Mouse (Mus musculus): Measurements from ENCODE around the gene Gadd45a. TPM values are rescaled to one million over a fixed set of nuclear protein-coding genes. Genes with fewer than 3 reads are reported as not detected.

Gadd45a gene
- polyA plus RNA-seq, 1 experiment, result 381 TPM

DNA sequence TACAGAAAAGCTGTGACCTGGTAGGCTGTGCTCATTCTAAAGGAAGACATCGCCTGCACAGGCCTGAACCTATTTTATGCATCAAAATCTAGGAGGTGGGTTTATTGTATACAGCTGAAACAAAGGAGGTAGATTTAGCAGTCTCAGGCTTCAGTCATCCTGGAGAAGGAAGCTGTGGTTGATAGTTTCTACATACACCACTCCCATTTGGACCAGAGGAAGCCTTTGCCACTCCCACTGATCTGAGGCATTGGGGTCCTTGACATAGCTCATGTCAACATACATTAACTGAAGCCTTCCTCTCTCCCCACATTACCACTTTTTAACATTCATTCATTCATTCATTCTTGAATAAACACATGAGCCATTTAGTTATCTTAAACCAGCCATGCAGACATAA lies 41.4 kb downstream of the Gadd45a start:
- Histone ChIP-seq H3ac (ENCODE audit: control insufficient read depth, insufficient read length) (no peak overlapping the region), H3K4me3 (no peak overlapping the region), H3K4me2 (ENCODE audit: low read depth) (no peak overlapping the region), H3K36me3 (ENCODE audit: control insufficient read depth, insufficient read depth) (no peaks in the 10 kb centered on the region), H3K27me3 (ENCODE audit: control insufficient read depth, insufficient read depth, insufficient read length) (no peaks in the 10 kb centered on the region), H3K79me2 (ENCODE audit: control insufficient read depth, insufficient read depth) (no peaks in the 10 kb centered on the region)
- no peak for TF ChIP-seq POLR2A (IDR thresholded peaks at IDR 0.05; ENCODE audit: insufficient read length, low read depth)
- no peak for TF ChIP-seq POLR2AphosphoS2 (IDR thresholded peaks at IDR 0.05; ENCODE audit: insufficient read length, low read depth)
- TF ChIP-seq TCF12 (IDR thresholded peaks at IDR 0.05; ENCODE audit: insufficient read depth, poor library complexity, severe bottlenecking), result no peak
- no peak for TF ChIP-seq TCF3 (IDR thresholded peaks at IDR 0.05; ENCODE audit: insufficient read length, low read depth)
- TF ChIP-seq MYOD1 (IDR thresholded peaks at IDR 0.05; ENCODE audit: control insufficient read depth in 1 of 3, insufficient read length in 2 of 3, low read depth in 2 of 3), result no peak
- TF ChIP-seq USF1 (IDR thresholded peaks at IDR 0.05; ENCODE audit: low read depth), result no peak
- no peak for TF ChIP-seq E2F4 (IDR thresholded peaks at IDR 0.05; ENCODE audit: insufficient read depth)
- no peak for TF ChIP-seq REST (IDR thresholded peaks at IDR 0.05; ENCODE audit: insufficient read depth, insufficient read length)
- TF ChIP-seq CEBPB (IDR thresholded peaks at IDR 0.05; ENCODE audit: insufficient read depth, poor library complexity, severe bottlenecking), result no peak
- no peak for TF ChIP-seq MYOG (IDR thresholded peaks at IDR 0.05; ENCODE audit: control insufficient read depth in 1 of 3, insufficient read depth in 1 of 3, insufficient read length in 2 of 3, low read depth in 2 of 3)
- no peak for TF ChIP-seq SRF (IDR thresholded peaks at IDR 0.05; ENCODE audit: control insufficient read depth, insufficient read length, low read depth)
- no peak for TF ChIP-seq MAX (IDR thresholded peaks at IDR 0.05; ENCODE audit: low read depth)

DNA sequence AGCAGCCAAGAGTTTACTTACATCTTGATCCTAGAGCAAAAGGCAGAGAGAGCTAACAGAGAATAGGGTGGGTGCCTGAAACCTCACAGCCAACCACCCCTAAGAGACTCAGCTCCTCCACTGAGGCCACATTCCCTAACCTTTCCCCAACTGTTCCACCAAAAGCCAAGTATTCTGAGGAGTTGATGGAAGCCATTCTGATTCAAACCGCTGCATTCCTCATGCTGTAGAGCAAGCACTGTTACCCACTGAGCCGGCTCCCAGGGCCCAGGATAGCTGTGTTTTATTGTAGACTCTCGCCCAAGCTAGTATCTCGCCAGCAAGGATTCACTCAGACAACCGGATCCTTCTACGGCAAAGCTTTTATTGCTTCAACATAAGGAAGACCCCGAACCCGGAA lies 42.3 kb downstream of the Gadd45a start:
- H3K4me3 ChIP-seq, result no peak overlapping the region
- H3K27me3 ChIP-seq (ENCODE audit: control insufficient read depth, insufficient read depth, insufficient read length), result no peaks in the 10 kb centered on the region
- H3K36me3 ChIP-seq (ENCODE audit: control insufficient read depth, insufficient read depth), result no peaks in the 10 kb centered on the region
- no peak overlapping the region for H3K4me2 ChIP-seq (ENCODE audit: low read depth)
- no peak for TF ChIP-seq CEBPB (IDR thresholded peaks at IDR 0.05; ENCODE audit: insufficient read depth, poor library complexity, severe bottlenecking)
- TF ChIP-seq REST (IDR thresholded peaks at IDR 0.05; ENCODE audit: insufficient read depth, insufficient read length), result no peak
- TF ChIP-seq USF1 (IDR thresholded peaks at IDR 0.05; ENCODE audit: low read depth), result no peak
- TF ChIP-seq POLR2AphosphoS2 (IDR thresholded peaks at IDR 0.05; ENCODE audit: insufficient read length, low read depth), result no peak
- TF ChIP-seq MYOG (IDR thresholded peaks at IDR 0.05; ENCODE audit: control insufficient read depth in 1 of 3, insufficient read depth in 1 of 3, insufficient read length in 2 of 3, low read depth in 2 of 3), result no peak
- TF ChIP-seq TCF3 (IDR thresholded peaks at IDR 0.05; ENCODE audit: insufficient read length, low read depth), result no peak
- no peak for TF ChIP-seq MYOD1 (IDR thresholded peaks at IDR 0.05; ENCODE audit: control insufficient read depth in 1 of 3, insufficient read length in 2 of 3, low read depth in 2 of 3)
- TF ChIP-seq TCF12 (IDR thresholded peaks at IDR 0.05; ENCODE audit: insufficient read depth, poor library complexity, severe bottlenecking), result no peak
- no peak for TF ChIP-seq E2F4 (IDR thresholded peaks at IDR 0.05; ENCODE audit: insufficient read depth)
- H3K79me2 ChIP-seq (ENCODE audit: control insufficient read depth, insufficient read depth), result no peaks in the 10 kb centered on the region
- no peak overlapping the region for H3ac ChIP-seq (ENCODE audit: control insufficient read depth, insufficient read length)

DNA sequence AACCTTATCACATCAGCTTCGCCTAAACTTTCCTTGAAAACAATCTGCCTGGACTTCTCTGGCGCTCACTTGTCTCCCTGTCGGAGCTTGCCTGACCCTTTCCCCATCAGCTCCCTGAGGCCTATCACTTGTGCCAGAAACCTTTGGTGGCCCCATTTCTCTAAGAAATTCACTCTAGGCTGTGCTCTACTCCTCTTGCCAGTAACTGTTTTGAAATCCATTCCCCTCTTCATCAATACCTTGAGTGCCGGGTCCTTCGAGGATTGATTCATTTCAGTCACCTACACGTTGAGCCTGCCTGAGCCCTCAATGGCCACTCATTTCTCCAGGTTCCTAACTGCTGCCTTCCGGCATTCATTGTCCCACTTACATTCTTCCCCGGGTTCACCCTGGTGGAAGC lies 44.5 kb downstream of the Gadd45a start:
- Histone ChIP-seq H3K4me2 (ENCODE audit: low read depth) (no peak overlapping the region), H3ac (ENCODE audit: control insufficient read depth, insufficient read length) (no peak overlapping the region), H3K36me3 (ENCODE audit: control insufficient read depth, insufficient read depth) (no peaks in the 10 kb centered on the region), H3K79me2 (ENCODE audit: control insufficient read depth, insufficient read depth) (no peaks in the 10 kb centered on the region), H3K4me3 (no peak overlapping the region), H3K27me3 (ENCODE audit: control insufficient read depth, insufficient read depth, insufficient read length) (no peaks in the 10 kb centered on the region)
- no peak for TF ChIP-seq E2F4 (IDR thresholded peaks at IDR 0.05; ENCODE audit: insufficient read depth)
- TF ChIP-seq CEBPB (IDR thresholded peaks at IDR 0.05; ENCODE audit: insufficient read depth, poor library complexity, severe bottlenecking), result no peak
- no peak for TF ChIP-seq MAX (IDR thresholded peaks at IDR 0.05; ENCODE audit: low read depth)
- no peak for TF ChIP-seq USF1 (IDR thresholded peaks at IDR 0.05; ENCODE audit: low read depth)
- TF ChIP-seq POLR2A (IDR thresholded peaks at IDR 0.05; ENCODE audit: insufficient read length, low read depth), result no peak
- no peak for TF ChIP-seq REST (IDR thresholded peaks at IDR 0.05; ENCODE audit: insufficient read depth, insufficient read length)
- TF ChIP-seq MYOD1 (IDR thresholded peaks at IDR 0.05; ENCODE audit: control insufficient read depth in 1 of 3, insufficient read length in 2 of 3, low read depth in 2 of 3), result no peak
- no peak for TF ChIP-seq SRF (IDR thresholded peaks at IDR 0.05; ENCODE audit: control insufficient read depth, insufficient read length, low read depth)
- no peak for TF ChIP-seq TCF3 (IDR thresholded peaks at IDR 0.05; ENCODE audit: insufficient read length, low read depth)
- no peak for TF ChIP-seq MYOG (IDR thresholded peaks at IDR 0.05; ENCODE audit: control insufficient read depth in 1 of 3, insufficient read depth in 1 of 3, insufficient read length in 2 of 3, low read depth in 2 of 3)
- no peak for TF ChIP-seq POLR2AphosphoS2 (IDR thresholded peaks at IDR 0.05; ENCODE audit: insufficient read length, low read depth)
- TF ChIP-seq TCF12 (IDR thresholded peaks at IDR 0.05; ENCODE audit: insufficient read depth, poor library complexity, severe bottlenecking), result no peak

DNA sequence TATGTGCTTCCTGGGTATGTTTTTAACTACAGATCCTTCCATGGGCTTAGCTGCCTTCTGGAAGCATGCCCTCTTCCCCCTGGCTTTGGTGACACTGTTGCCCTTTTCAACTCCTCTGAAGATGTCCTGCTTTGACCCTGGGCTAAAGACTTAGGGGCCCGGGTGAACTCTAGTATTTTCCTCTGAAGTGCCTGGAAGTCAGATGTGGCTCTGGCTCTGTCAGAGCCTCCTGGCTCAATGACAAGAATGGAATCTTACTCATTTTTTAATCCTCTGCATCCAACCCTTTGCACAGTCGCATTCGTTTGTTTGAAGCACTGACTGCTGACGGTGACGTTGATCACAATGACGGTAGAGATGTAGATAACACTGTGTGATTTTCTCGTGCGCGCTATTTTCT lies 45.0 kb downstream of the Gadd45a start:
- no peak overlapping the region for H3K4me2 ChIP-seq (ENCODE audit: low read depth)
- TF ChIP-seq CEBPB (IDR thresholded peaks at IDR 0.05; ENCODE audit: insufficient read depth, poor library complexity, severe bottlenecking) (no peak), SRF (IDR thresholded peaks at IDR 0.05; ENCODE audit: control insufficient read depth, insufficient read length, low read depth) (no peak), USF1 (IDR thresholded peaks at IDR 0.05; ENCODE audit: low read depth) (no peak), TCF3 (IDR thresholded peaks at IDR 0.05; ENCODE audit: insufficient read length, low read depth) (no peak)
- no peak overlapping the region for H3K4me3 ChIP-seq
- H3K79me2 ChIP-seq (ENCODE audit: control insufficient read depth, insufficient read depth), result no peaks in the 10 kb centered on the region
- no peaks in the 10 kb centered on the region for H3K36me3 ChIP-seq (ENCODE audit: control insufficient read depth, insufficient read depth)
- no peak overlapping the region for H3ac ChIP-seq (ENCODE audit: control insufficient read depth, insufficient read length)
- no peaks in the 10 kb centered on the region for H3K27me3 ChIP-seq (ENCODE audit: control insufficient read depth, insufficient read depth, insufficient read length)

DNA sequence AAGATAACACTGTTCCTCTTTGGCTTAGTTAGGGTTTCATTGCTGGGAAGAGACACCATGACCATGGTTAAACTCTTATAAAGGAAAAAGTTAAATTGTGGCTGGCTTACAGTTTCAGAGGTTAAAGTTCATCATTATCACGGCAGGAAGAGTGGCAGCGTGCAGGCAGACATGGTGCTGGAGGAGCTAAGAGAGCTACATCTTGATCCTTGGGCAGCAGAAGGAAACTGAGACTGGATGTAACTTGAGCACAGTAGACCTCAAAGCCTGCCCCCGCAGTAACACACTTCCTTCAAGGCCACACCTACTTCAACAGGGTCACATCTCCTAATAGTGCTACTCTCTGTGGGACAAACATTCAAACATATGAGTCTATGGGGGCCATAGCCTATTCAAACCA lies 47.7 kb downstream of the Gadd45a start:
- H3K36me3 ChIP-seq (ENCODE audit: control insufficient read depth, insufficient read depth), result no peaks in the 10 kb centered on the region
- no peak overlapping the region for H3K4me3 ChIP-seq
- no peak overlapping the region for H3ac ChIP-seq (ENCODE audit: control insufficient read depth, insufficient read length)
- no peaks in the 10 kb centered on the region for H3K79me2 ChIP-seq (ENCODE audit: control insufficient read depth, insufficient read depth)
- TF ChIP-seq TCF12 (IDR thresholded peaks at IDR 0.05; ENCODE audit: insufficient read depth, poor library complexity, severe bottlenecking), result no peak
- no peak overlapping the region for H3K4me2 ChIP-seq (ENCODE audit: low read depth)
- H3K27me3 ChIP-seq (ENCODE audit: control insufficient read depth, insufficient read depth, insufficient read length), result no peaks in the 10 kb centered on the region

Data from myocyte (in vitro differentiated cells).